ENCODE assay signal across 12 mouse cellular contexts in the genomic region with DNA sequence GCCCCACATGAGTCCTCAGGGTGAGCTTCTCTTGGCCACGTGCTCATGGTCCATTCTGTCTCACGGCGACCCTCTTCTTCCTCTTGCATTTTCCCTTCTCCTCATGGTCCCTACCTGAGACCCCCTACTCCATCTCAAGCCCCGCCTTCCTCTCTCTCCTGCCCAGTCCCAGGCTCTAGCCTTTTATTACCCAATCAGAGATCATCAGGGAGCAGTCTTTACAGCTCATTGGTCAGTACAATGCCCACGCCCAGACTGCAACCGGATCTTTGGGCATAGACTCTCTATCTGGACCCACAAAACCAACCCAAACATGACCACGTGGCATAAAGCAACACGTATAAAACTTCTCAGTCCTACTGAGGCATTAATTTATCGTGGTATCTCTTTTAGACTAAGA. TPM values are rescaled to one million over a fixed set of nuclear protein-coding genes. Genes with fewer than 3 reads are reported as not detected.
"Had no signal": no experiment of that assay in that cellular context is flagged by ENCODE, and none has a peak within 500 bp of the region (broad histone marks: within the 10 kb centered on the region; RNA-seq: fewer than 3 reads in every experiment).

No protein-coding gene starts in this region.

- DNase-seq: retina, postnatal 1 day; right cerebral cortex, adult 18-20 months; right cerebral cortex, postnatal 14 days; right cerebral cortex, postnatal 25 days; right cerebral cortex, postnatal 4 days; spleen, adult 18-20 months; thymus, adult 2 months; thymus, postnatal 14 days; thymus, postnatal 25 days; thymus, postnatal 36 days; thymus, postnatal 4 days had no signal

RNA-seq across cellular contexts. Expression of a gene that starts 21.5 kb away (rescaled TPM):
- total RNA-seq: neutrophil, adult 5-6 weeks had no signal
